Mouse (Mus musculus): ENCODE data around the gene Dnajb1.
"Not testable (repeated sequence)": the region's sequence is repeated elsewhere in the genome, so short reads cannot be mapped to it uniquely, and the experiment has no call there.

Dnajb1 gene

DNA sequence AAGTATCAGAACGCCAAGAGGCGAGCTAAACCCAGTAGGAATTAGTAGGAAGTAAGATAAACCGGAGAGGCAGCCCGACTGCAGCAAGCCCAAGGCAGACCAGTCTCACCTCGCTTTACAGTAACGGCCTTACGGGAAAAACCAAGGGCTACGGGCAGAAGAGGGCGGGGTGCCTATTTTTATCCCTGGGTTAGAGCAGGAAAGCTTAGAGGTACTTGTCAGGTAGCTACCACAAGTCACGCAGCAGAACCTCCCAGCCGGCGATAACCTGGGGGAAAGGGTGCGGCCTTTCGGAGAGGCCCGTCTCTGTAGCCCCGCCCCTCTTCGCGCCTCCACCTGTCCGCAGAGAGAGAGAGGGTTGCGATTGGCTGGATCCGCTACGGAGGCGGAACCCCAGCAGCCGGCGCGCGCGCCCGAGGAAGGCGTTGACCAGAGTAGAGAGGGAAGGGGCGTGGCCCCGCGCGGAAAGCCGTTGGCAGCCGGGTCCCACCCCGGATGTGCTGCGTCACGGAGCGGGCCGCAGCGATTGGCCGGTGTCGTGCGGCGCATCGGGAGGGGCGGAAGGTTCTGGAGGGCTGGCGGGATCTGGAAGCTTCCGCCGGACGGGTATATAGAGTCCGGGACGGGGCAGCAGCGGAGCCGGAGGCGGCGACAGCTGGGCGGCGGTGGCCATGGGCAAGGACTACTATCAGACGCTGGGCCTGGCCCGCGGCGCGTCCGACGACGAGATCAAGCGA is at the start of gene Dnajb1, which contains the start of gene Tecr:
Dnajb1 (plus strand) TSS at position 533 of the 737 bp plus-strand sequence.
Tecr (minus strand) TSS at position 311 of the 737 bp plus-strand sequence.
- peak; percentile 99 for DNase-seq (ENCODE audit: low spot score)

DNA sequence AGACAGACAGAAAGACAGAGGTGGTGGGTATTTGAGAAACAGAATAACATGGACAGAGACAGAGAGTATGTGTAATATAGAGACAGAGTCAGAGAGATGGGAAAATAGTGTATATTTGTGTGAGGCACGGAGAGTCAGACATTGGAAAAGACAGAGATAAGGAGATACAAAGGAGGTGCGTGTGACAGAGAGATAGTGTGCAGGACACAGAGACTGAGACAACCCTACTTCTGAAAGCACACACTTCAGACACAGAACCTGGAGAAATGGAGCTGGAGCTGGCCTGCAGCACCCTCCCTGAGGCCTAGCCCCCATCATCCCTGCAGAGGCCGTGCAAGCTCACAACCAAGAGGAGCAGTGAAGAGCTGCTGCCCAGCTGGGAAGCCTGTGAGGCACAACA is 45.3 kb upstream of the Dnajb1 start:
- DNase-seq (ENCODE audit: low spot score), result no peak

DNA sequence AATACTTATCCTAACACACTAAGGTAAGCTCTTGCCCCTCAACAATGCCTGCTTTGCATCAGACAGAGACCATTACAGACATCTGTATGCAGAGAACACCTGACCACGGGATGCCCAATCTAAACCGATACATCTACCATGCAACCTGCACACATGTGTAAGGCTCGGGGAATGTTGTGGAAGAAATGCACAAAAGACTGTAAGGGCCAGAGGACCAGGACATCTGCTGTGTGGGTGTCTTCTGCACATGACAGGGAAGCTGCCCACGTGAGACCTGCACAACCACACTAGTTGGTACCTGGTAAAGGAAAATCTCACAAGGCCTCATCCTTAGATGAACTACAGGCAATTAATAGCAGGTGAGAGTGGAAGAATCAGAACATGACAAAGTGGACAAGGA is 44.7 kb upstream of the Dnajb1 start:
- no peak for DNase-seq (ENCODE audit: low spot score)

DNA sequence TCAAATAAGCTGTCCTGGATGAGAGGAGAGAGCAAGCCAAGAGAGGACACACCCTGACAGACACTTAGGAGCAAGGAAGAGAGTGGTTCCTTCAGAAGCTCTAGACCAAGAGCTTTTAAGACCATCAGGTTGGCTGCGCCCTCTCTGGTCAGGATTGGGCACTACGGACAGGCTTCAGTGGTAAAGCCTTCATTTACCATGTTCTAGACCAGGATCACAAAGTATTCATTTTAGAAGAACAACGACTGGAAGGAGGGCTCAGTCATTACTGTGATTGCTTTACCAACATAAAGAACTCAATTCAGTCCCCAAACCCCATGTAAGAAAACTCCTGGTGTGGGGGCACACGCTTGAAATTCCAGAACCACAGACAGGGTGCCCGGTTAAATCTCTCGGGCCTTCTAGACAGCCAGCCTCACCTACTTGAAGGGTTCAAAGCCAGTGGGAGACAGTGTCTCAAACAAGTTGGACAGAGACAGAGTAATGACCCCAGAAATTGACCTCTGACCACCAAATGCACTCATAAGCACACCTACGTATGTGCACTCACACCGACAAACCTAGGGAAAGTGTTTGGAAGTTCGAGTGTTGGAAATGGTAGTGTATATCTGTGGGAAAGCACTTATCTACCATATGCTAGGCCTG is 42.1 kb upstream of the Dnajb1 start:
- DNase-seq (ENCODE audit: low spot score), result no peak

DNA sequence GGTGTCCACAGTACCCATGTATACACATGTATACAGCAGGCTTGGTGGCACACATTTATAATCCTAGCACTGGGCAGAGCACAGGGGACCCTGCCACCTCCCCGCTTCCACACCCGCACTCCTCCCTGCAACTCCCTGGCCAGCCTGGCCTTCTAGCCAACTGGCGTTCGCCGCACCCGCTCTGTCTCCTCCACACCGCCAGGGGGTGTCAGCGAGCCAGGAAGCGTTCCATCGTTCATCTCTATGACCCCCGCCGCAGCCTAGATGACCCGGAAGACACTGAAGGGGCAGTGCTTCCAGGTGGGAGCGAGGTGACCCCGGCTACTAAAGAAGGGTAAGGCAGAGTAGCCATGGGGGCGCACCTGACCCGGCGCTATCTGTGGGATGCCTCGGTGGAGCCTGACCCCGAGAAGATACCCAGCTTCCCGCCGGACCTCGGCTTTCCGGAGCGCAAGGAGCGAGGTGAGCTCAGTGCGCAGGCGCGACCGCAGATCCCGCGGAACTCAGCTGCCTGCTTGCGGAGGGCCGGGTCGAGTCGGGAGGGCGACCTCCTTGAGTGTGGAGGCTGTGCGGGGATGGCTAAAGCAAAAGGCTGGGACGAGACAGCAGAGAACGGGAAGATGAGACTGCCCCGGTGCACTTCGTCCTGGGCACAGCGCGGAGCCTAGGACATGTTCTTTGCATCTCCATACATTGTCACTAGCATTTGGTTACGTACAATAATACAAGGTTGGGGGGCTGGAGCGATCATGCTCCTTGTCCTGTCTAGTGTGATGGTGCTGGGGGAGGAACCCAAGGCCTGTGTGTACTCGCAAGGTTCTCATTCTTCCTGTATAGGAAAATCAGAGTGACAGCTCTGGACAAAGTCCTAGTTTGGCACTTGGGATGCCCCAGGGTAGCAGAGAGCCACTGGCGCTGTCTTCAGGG is 41.3 kb upstream of the Dnajb1 start, which contains the start of gene Ndufb7:
Ndufb7 (plus strand) TSS at position 203 of the 927 bp plus-strand sequence.
- DNase-seq (ENCODE audit: low spot score), result peak; percentile 86

DNA sequence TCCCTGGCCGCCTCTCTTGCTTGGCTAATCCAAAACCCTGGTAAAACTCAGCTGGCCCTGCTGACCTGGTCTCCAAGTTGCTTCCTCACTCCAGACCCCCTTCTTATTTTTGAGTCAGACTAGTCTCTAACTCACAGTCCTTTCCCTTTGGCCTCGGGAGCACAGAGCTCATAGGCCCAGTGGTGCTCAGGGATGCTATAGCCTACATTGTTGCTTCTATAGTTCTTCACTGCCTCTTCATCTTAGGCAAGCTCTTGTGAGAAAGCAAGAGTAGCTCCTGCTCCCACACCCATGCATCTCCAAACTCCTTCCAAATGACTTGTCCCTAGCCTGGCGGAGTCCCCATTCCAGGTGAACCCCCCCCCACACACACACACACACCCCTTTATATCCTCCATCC is 40.3 kb upstream of the Dnajb1 start:
- DNase-seq (ENCODE audit: low spot score), result no peak

DNA sequence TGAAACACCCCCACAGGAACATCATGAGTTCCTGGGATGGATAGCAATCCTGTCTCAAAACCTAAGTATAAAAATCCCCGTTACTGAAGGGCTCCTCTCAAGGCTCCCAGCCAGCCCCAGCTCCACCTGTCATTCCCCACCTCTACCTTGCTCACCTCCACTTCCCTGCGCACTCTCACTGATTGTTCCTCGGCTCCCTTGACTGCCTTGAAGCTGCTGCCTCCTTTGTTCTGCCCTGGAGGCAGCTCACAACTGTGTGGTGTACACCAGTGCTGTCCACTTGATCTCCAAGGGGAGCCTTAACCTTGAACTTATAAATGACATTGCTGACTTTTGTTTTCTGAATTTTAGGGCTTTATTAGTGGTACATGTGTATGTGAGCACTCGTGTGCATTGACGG is 39.9 kb upstream of the Dnajb1 start:
- DNase-seq (ENCODE audit: low spot score), result no peak

DNA sequence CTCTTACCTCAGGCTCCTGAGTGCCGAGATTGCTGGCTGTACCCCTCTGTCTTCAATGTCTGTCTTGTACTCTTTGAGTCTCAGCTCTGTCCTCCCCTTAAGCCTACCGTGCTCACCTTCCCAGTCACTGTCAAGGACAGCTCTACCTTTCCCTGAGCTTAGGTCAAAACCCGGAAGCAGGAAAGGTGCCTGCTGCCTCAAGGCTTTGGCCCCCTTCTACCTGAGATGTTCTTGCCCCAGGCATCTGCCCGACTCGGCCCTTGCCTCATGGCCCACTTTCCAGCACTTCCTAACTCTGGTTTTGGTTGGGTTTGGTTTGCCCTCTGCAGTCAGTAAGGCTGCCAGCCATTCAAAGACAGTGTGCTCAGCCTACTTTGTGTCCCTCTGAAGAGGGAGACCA is 39.2 kb upstream of the Dnajb1 start:
- no peak for DNase-seq (ENCODE audit: low spot score)

DNA sequence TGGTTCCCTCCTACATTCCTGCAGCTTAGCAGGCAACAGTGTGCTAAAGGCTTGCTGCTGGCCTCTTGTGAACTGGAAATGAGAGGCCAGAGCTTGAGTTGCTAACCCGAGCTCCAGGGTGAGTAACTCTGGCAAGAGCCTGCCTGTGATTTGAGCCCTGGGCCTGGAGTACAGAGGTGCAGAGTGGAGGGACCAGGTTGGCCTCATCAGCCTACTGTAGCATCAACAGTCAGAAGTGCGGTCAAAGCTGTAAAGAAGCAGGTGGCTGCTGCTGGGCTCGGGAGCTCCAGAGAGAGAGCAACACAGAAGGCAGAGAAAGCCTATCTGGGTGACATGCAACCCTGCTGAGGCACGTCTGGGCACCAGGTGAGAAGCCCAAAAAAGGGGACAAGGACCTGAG is 38.8 kb upstream of the Dnajb1 start:
- no peak for DNase-seq (ENCODE audit: low spot score)

DNA sequence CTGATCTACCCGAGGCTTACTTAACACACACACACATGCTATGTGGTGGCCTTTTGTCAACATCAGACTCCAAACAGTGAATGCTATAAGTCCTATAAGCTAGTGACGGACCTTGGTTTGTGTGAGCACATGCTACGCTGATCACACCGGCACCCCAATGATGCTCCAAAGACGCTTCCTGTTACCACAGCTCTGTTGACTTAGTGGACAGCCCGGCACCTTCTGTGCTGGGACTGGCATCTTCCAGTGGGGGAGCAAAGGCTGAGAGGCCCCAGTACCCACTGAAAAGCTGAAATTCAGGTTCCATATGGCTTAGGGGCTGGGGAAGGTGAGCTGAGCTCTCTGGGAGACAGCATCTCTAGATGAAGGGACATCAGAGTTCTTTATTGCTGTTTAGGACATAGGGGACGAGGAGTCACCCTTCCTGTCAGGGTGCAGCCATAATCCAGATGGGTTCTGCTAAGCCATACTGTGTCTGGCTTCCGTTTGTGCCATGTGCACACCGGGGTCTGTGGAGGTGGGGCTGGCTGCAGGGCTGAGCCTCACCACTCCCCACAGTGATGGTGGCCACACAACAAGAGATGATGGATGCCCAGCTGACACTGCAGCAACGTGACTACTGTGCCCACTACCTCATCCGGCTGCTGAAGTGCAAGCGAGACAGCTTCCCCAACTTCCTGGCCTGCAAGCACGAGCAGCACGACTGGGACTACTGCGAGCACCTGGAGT is 37.6 kb upstream of the Dnajb1 start:
- no peak for DNase-seq (ENCODE audit: low spot score)

DNA sequence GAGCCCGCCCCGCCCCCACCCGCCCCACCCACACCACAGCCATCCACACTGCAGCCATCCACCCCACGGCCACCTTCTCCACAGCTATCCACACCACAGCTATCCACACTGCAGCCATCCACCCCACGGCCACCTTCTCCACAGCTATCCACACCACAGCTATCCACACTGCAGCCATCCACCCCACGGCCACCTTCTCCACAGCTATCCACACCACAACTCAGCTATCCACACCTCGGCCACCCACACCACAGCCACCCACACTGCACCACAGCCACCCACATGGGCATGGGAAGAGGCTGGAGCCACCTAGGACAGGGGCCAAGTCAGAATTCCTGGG is 37.0 kb upstream of the Dnajb1 start:
- DNase-seq (ENCODE audit: low spot score), result not testable (repeated sequence)

DNA sequence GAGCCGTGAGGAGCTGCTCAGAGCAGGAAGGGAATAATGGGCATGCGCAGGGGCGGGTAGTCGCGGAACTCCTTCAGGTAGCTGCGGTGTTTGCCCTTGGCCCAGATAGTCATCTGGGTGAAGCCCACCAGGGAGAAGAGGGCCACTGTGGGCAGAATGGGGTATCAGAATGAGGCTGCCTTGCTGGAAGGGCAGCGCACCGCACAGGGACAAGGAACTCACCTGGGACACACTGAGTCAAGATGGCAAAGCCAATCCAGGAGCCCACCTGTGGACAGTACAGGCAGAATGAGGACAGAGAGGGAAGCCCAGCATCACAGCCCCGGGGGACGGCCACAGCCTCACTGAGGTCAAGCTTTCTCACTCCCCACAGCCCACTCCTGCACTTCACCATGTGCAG is 36.2 kb upstream of the Dnajb1 start:
- no peak for DNase-seq (ENCODE audit: low spot score)

DNA sequence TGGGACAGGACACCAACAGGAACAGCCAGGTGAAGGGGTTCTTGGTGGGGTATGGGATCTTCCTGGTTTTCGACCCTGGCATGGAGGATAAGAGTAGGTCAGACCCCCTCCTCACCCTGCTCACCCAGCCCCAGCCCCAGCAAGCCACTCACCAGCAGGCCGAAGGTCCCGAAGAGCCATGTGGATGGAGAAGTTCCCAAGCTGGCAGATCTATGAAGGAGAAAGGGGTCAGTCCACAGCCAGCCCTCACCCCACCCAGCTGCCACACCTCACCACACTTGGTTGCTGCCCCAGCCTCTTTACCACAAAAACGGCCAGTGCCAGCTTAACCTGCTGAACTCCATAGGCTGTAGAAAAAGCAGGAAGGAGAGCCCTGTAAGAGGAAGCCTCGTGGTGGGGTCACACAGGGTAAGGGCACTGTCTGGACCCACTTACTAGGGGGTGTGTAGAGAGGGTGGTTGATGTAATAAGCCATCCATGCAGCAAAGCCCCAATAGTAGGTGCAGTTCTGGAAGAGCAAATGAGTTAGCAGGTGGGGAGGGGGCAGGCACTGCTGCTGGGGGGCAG is 35.7 kb upstream of the Dnajb1 start:
- DNase-seq (ENCODE audit: low spot score), result no peak

DNA sequence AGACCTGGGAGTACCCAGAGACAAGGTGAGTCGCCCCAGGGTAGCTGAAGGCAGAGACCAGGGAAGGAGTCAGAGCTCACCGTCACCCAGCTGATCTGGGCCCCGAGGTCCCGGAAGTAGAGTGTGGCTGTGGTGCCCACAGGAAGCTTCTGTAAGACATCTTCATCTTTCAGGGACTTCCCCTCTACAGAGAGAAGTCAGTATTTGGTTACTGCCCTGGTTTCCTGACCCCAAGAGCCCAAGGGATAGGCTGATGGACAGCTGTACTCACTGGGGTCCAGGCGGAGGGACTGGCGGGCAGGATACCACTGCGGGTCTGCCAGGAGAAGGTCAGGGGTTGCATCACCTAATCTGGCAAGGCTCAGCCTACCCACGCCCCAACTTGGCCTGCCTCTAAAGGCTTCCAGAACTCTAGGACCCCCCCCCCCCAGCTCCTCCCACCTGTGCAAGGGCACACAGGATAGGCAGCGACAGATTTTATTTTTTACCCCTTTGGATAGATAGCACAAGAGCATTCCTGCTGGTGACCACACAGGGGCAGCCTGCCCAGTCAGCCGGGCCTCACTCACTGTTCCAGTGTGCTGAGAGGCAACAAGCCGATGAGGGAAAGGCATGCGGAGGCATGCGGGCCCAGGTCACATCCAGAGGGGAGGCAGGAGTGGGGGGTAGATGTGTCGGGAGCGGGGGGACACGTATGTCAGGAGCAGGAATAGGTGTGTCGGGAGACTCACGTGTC is 34.7 kb upstream of the Dnajb1 start:
- no peak for DNase-seq (ENCODE audit: low spot score)

DNA sequence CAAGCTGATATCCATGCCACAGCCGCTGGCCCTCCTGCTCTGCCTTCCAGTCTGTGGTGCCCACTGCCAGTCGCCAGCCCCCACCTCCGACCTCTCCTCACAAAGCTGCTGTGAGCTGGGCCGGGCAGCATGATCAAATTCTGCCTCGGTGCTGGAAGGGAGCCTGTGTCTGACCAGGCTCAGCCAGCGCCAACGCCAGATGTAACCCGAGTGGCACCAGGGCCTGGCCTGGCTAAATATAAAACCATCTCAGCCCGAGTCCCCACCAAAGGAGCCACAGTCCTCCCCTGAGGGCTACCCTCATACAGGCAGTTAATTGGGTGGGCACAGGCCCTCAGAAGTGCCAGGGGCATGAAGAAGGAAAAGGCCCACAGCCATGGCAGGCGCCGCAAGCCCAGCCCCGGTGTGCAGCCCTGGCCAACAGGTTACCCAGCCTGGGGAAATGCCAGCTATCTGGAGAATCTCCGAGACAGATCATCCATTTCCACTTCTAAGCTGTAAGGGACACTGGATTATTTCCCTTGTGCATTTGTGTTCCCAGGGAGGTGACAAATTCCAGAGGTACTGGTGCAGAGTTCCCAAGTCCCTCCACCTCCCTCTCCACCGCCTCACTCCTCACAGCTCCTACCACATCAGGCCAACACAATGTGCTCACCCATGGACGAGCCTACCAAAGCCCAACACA is 33.2 kb upstream of the Dnajb1 start:
- no peak for DNase-seq (ENCODE audit: low spot score)

DNA sequence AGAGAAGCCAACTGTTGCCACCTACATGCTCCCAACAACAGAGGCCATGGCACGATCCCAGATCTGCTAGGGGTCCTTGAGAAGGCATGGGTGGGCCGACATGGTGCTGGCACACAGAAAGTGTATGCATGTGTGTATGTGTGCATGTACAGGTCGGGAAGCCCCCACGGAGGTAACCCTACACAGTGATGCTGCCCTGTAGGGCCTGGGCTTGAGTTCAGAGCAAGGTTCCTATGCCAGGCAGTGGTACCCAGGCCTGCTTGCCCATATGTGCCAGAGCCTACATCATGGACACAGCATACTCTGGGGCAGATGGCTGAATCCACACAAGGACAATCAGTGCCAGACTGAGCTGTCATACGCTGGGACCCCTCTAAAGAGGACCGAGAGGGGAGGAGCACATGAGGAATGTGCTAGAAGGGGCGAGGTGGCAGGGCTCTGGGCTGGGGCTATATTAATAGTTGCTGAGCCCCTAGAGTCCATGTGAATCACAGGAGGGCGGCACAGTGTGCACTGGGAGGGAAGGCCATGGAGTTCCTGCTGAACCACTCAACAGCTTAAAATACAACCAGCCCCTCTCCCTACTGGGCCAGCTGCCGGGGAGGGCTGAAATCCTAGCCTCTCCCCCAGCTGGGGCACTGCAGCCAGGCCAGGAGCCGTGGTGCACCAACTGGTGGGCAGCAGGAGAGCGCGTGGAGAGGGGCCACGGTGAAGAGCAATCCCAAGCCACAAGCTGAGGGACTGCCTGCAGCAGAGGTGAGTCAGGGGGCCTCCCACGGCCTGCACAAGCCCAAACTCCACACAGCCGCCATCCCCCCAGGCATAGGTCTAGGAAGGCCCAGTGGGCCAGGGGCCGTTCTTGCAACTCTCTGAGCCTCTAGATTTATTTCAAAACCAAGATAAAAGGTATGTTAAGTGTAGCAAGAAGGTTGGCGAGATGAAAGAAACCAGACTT is 32.2 kb upstream of the Dnajb1 start:
- DNase-seq (ENCODE audit: low spot score), result no peak

DNA sequence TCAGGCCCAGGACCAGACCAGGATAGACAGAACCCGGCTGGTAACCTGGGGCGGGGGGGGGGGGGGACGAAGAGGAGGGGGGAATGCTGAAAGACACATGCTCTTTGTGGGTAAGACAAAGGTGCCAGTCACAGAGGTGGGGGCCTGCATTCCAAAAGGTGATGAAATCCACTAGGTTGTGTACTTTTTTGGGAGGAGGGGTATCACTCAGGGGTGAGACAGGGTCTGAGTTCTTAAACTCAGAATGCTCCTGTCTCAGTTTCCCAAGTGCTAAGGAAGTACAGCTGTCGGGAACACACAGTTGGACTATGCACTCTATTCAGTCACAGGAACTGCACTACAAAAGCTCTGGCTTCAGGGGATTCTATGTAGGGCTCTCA is 31.5 kb upstream of the Dnajb1 start:
- no peak for DNase-seq (ENCODE audit: low spot score)

DNA sequence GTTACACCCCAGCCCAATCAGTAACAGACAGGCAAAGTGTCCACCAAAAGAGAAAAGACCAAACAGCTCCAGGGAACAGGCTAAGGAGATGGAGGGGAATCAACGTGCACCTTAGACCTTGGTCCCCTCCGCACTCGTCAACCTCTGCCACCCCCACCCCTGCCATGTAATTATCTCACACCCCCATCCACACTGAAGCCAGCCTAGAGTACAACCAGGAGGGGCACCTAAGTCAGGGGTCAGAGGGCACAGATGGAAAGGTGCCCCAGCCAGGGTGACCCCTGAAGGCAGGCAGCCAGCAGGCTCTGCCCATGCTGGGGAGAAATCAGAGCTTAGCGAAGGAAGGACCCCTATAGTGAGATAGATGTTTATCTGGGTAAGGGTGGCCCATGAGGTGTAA is 31.1 kb upstream of the Dnajb1 start:
- DNase-seq (ENCODE audit: low spot score), result no peak

DNA sequence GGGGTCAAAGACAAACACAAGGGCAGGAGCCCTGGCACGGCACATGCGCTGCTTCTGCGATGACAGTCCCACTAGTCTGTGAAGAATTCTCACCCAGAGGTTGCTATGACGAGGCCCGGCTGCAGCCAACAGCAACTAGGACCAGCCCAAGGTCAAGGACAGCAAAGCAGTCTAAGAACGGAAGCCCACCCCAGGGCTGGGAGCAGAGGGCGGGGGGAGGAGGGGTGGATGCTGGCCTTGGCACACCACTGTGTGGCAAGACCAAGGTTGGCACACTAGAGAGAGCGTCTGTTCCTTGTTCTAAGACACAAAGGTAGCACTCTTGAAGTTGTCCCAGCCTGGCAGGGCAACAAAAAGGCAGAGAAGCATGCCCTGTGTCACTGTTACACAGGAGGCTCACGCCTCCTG is 30.6 kb upstream of the Dnajb1 start:
- DNase-seq (ENCODE audit: low spot score), result peak; percentile 84

All from ovary, adult 18-20 months (tissue).